Mouse (Mus musculus) thymus, postnatal 14 days (tissue): Measurements from ENCODE around the gene Gm7138.
"Not testable (repeated sequence)": the region's sequence is repeated elsewhere in the genome, so short reads cannot be mapped to it uniquely, and the experiment has no call there.

Source experiments
- DNase-seq: peaks from one replicate; pipeline ENCODE4 v3.0.0; 2021

The Gm7138 gene

DNA sequence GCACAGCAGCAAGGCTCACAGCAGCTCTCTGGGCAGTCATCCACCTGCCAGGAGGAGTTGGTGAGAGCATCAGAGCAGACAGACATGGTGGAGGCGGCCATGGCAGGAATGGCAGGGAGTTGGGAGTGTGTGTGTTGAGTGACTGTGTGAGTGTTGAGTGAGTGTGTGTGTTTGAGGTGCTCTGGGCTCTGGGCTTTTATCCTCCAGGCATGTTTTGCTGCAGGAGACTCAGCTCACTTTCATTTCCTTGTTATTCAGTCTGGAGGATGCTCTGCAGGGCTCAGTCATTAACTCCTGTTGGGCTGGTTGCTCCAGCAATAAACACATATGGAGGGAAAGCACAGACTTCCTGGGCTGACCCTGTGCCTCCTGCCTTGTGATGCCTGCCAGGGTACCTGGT is at the start of gene Gm7138:
TSS of gene Gm7138 (minus strand) at position 101 of the 400 bp plus-strand sequence.
- DNase-seq, result not testable (repeated sequence)

DNA sequence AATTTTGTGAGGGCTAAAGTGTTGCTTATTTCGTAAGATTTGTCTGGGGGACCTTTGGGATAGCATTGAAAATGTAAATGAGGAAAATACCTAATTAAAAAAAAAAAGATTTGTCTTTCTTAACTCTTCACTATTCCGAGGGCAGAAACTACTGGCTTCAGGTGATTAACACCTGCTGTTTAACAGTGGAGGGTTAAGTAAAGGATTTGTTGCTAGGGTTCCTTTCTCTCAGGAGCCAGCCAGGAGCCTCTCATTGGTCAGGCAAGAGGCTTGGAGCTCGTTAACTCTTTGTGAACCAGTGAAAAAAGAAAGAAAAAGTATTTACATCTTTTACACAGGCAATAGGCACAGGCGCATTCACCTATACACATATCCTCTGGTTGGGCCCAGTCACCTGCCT is 42.5 kb upstream of the Gm7138 start:
- no peak for DNase-seq

DNA sequence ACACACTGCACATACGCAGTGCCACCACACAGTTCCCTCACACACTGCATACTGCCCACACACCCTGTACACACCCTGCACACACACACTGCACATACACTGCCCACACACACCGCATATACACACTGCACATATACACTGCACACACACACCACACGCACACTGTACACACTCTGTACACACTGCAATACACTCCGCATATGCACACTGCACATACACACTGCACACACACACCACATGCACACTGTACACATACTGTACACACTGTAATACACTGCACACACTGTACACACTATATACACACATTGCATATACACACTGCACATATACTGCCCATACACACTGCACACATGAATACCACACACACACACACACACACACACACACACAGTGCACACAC is 41.8 kb upstream of the Gm7138 start:
- DNase-seq, result no peak

DNA sequence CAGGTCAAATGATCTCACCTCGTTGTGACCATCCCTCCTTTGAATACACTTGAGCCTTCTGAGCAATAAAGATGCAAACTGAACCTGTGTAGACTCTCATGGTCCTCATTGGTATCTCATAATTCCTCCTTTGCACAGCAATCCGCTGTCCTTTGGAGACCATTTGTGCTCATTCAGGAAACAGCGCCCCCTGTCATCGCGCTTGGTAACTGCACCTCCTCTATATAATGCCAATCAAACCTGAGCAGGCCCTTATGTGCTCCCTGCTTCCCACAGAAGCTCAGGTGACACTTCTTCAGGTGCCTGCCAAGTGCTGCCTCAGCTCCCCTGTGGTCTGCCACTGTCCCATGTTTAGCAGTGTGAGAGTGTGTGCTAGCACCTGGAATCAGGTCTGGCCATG is 38.8 kb upstream of the Gm7138 start:
- DNase-seq, result peak; percentile 46

DNA sequence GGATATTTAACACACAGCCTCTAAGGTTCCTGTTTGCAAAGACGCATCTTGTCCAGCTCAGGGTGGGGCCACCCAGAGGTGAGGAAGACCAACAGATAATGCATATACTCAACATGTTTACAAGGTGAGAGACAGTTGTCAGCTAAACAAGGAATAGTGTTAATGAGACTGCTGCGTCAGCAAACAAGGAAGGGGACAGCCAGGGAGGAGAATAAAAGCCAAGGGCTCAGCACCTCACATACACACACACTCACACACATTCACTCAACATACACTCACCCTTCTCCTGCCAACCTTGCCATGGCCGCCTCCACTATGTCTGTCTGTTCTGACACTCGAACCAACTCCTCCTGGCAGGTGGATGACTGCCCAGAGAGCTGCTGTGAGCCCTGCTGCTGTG is 37.6 kb upstream of the Gm7138 start, which contains the start of gene Gm2696:
TSS of gene Gm2696 (plus strand) at position 301 of the 400 bp plus-strand sequence.
- no peak for DNase-seq

DNA sequence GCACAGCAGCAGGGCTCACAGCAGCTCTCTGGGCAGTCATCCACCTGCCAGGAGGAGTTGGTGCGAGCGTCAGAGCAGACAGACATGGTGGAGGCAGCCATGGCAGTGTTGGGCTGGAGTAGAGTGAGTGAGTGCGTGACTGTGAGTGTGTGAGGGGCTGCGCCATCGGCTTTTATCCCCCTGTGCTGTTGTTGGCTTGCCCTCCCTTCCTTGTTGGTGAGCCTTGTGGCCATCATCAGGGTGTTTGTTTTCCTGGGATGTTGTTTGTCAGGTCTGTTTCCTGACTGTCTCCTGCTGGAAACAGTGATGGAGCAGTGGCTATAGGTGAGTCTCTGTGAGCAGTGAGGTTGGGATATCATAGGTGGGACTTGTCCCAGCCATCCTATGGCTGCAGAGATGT is 35.0 kb upstream of the Gm7138 start, which contains the start of gene Gm9507:
TSS of gene Gm9507 (minus strand) at position 101 of the 400 bp plus-strand sequence.
- no peak for DNase-seq

DNA sequence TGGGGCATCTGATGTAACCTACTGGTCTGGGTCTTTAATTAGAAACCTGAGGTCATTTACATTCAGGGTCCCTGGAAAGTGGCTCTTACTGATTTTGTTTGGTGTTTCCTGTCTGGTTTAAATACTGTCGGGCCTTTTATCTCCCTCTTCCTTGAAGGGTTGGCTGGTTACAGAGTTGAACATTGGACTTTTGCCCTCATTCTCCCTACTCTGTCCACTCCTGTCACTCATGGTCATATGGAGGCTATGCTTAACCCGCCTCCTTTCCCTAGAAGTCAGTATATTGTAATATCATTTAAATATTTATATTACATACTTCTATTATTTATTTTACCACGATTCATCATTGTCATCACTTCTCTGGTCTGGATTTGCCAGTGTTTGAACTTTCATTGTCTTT is 27.4 kb upstream of the Gm7138 start:
- DNase-seq, result no peak

DNA sequence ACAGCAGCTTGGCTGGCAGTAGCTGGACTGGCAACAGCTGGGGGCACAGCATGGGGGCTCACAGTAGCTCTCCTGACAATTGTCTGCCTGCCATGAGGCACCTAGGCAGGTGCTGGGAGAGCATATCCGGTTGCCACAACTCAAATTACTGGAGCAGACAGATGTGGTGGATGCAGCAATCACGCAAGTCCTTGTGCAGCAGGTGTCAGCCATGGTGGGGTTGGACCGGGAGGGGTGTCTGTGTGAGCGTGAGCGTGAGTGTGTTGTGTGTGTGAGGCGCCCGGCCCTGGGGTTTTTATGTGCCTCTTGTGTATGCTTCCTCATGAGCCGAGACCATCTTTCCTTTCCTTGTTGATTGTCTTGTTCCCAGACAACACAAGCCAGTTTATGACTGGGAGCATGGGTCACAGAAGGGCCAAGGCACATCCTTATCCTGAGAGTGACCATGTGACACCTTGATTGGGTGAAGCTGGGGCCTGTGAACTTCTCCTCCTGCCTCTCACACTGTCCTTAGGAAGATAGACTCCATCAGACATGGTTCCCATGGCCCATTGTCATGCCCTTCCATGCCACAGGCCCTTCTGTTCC is 22.3 kb upstream of the Gm7138 start, which contains the start of gene Gm19668:
TSS of gene Gm19668 (minus strand) at position 213 of the 588 bp plus-strand sequence.
- DNase-seq, result no peak

DNA sequence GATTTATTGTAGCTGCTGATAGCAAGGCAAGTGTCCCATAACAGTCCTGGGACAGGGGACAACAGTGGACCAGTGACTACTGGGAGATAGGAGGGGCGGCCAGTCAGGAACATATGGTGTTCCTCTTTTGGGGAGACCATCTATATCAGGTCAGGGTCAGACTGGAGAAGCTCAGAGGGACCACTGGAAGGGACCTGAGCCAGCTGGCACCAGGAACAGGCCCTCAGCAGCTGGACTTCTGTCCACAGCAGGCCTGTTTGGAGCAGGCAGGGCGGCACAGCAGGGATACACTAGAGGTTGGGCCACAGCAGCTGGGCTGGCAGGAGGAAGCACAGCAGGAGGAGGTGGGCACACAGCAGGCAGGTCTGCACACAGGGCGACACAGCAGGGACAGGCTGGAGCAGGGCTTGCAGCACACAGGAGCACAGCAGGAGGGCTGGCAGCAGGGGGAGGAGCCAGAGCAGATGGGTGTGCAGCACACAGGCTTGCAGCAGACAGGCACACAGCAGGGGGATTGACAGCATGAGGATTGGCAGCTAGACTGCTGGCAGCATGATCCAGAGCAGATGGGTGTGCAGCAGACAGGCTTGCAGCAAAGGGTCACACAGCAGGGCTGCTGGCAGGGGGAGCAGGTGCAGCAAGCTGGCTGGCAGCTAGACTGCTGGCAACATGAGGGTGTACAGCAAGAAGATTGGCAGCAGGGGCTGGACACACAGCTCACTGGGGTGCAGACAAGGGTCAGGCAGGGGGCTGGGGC is 21.6 kb upstream of the Gm7138 start:
- DNase-seq, result not testable (repeated sequence)

DNA sequence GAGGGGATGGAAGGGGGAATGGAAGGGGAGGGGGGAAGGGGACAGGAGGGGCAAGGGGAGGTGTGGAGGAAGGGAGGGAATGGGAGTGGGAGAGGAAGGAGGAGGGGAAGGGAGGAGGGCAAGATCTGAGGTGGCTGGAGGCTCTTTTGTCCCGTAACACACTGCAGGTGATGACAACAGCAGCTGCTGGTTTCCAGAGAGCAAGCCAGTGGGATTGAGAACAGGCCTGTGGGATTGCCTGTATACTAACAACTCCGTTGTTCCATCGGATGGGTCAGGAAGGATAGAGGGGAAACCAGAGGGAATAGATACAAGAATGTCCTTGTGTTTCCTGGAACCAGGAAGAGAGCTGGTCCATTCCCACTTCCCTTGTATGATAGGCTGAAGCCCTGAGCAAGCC is 20.9 kb upstream of the Gm7138 start:
- no peak for DNase-seq

DNA sequence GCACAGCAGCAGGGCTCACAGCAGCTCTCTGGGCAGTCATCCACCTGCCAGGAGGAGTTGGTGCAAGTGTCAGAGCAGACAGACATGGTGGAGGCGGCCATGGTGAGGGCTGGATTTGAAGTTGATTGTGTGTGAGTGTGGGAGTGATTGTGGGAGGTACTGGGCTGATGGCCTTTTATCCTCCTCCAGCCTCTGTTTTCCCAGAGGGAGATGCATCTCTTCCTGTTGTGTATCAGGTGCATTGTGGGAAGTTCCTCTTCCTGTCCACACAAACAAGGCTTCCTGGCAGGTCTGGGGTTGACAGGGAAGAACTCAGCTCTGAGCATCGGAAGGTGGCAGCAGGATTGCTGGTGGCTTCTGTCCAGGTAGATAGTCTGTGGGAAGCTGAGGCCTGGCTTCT is 18.2 kb upstream of the Gm7138 start, which contains the start of gene Gm9639:
TSS of gene Gm9639 (minus strand) at position 101 of the 400 bp plus-strand sequence.
- DNase-seq, result no peak

DNA sequence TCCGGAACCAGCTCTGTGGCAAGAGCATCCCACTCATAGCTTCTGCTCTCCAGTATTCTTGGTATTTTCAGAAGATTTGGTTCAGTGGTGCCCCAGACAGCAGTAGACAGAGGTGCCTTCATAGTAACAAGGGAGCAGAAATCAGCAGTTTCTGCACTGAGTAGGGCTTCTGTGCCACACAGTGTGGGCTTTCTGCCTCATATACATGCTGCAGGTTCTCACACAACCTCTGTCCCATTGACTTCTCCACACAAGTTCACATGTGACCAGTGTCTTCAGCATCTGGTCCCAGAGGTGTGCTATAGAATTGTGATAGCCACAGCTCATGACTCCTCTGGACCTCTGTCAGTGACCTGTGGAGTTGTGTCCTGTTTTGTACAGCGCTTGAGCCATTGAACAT is 11.9 kb upstream of the Gm7138 start:
- no peak for DNase-seq

DNA sequence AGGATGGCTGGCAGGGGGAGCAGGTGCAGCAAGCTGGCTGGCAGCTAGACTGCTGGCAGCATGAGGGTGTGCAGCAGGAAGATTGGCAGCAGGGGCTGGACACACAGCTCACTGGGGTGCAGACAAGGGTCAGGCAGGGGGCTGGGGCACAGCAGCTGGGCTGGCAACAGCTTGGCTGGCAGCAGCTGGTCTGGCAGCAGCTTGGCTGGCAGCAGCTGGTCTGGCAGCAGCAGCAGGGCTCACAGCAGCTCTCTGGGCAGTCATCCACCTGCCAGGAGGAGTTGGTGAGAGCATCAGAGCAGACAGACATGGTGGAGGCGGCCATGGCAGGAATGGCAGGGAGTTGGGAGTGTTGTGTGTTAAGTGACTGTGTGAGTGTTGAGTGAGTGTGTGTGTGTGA is 11.1 kb upstream of the Gm7138 start, which contains the start of gene Gm7137:
TSS of gene Gm7137 (minus strand) at position 325 of the 400 bp plus-strand sequence.
- DNase-seq, result not testable (repeated sequence)

DNA sequence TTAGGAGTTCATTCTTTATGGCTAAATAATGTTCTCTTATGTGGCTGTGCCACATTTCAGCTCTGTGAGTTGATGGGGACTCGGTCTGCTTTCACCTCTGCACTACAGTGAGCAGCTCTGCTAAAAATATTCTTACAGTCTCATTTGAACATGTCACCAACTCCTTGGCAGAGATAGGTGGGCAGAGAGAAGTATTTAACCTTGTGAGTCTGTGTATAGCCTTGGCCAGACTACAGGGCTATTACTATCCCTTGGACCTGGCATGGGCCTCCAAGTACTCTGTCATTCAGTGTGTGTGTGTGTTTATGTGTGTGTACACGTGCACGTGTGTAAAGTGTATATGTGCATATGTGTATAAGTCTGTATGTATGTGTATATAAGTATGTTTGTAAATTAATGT is 6.7 kb upstream of the Gm7138 start:
- DNase-seq, result not testable (repeated sequence)

DNA sequence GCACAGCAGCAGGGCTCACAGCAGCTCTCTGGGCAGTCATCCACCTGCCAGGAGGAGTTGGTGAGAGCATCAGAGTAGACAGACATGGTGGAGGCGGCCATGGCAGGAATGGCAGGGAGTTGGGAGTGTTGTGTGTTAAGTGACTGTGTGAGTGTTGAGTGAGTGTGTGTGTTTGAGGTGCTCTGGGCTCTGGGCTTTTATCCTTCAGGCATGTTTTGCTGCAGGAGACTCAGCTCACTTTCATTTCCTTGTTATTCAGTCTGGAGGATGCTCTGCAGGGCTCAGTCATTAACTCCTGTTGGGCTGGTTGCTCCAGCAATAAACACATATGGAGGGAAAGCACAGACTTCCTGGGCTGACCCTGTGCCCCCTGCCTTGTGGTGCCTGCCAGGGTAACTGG is 5.7 kb upstream of the Gm7138 start, which contains the start of gene Gm3250:
TSS of gene Gm3250 (minus strand) at position 101 of the 400 bp plus-strand sequence.
- DNase-seq, result not testable (repeated sequence)

DNA sequence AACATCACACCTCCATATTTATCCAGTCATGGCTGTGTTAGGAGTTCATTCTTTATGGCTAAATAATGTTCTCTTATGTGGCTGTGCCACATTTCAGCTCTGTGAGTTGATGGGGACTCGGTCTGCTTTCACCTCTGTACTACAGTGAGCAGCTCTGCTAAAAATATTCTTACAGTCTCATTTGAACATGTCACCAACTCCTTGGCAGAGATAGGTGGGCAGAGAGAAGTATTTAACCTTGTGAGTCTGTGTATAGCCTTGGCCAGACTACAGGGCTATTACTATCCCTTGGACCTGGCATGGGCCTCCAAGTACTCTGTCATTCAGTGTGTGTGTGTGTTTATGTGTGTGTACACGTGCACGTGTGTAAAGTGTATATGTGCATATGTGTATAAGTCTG is 4.6 kb downstream of the Gm7138 start:
- not testable (repeated sequence) for DNase-seq

DNA sequence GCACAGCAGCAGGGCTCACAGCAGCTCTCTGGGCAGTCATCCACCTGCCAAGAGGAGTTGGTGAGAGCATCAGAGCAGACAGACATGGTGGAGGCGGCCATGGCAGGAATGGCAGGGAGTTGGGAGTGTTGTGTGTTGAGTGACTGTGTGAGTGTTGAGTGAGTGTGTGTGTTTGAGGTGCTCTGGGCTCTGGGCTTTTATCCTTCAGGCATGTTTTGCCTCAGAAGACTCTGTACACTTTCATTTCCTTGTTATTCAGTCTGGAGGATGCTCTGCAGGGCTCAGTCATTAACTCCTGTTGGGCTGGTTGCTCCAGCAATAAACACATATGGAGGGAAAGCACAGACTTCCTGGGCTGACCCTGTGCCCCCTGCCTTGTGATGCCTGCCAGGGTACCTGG is 5.5 kb downstream of the Gm7138 start, which contains the start of gene Gm3238:
TSS of gene Gm3238 (minus strand) at position 101 of the 400 bp plus-strand sequence.
- DNase-seq, result not testable (repeated sequence)

DNA sequence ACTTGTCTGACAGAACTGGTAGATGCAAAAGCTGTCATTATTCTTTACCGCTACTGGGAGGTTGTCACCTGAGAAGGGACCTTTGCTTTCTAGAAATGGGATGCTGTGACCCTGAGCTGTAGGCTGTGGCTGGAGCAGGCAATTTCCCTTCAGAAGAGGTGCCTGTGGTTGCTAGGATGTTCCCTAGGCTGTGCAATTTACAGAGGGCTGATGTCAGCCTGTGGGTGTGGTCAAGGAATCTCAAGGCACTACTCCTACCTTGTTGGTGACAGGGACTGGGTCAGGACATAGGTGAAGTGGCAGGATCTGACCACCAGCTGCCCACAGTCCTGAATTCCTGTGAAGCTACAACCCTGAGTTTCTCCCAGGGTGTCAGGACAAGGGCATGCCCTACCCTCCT is 7.0 kb downstream of the Gm7138 start:
- DNase-seq, result no peak

DNA sequence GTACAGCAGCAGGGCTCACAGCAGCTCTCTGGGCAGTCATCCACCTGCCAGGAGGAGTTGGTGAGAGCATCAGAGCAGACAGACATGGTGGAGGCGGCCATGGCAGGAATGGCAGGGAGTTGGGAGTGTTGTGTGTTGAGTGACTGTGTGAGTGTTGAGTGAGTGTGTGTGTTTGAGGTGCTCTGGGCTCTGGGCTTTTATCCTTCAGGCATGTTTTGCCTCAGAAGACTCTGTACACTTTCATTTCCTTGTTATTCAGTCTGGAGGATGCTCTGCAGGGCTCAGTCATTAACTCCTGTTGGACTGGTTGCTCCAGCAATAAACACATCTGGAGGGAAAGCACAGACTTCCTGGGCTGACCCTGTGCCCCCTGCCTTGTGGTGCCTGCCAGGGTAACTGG is 17.2 kb downstream of the Gm7138 start, which contains the start of gene Gm3233:
TSS of gene Gm3233 (minus strand) at position 101 of the 400 bp plus-strand sequence.
- not testable (repeated sequence) for DNase-seq

DNA sequence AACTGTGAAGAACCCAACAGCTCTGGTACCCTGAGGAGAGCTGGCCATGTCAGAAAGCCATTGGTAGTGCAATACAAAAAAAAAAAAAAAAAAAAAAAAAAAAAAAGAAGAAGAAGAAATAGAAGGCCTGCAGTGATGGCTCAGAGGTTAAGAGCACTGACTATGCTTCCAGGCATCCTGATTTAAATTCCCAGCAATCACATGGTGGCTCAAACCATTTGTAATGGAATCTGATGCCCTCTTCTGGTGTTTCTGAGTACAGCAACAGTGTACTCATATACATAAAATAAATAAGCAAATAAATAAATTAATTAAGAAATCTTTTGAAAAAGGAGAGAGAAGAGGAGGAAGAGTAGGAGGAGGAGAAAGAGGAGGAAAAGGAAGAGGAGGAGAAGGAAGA is 23.3 kb downstream of the Gm7138 start:
- no peak for DNase-seq

DNA sequence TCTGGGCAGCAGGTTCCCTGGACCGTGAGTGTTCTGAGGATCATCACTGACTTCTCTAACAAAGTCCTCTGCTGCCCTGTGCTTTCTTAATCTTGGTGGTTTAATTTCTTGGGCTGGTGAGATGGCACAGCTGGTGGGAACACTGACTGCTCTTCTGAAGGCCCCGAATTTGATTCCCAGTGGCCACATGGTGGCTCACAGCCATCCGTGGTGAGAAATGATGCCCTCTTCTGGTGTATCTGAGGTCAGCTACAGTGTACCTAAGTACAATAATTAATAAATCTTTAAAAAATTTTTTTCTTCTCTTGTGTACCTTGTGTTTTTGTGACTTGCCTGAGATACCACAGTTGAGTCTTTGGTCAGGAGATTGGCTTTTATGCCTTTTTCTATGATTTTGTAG is 24.4 kb downstream of the Gm7138 start:
- DNase-seq, result not testable (repeated sequence)

DNA sequence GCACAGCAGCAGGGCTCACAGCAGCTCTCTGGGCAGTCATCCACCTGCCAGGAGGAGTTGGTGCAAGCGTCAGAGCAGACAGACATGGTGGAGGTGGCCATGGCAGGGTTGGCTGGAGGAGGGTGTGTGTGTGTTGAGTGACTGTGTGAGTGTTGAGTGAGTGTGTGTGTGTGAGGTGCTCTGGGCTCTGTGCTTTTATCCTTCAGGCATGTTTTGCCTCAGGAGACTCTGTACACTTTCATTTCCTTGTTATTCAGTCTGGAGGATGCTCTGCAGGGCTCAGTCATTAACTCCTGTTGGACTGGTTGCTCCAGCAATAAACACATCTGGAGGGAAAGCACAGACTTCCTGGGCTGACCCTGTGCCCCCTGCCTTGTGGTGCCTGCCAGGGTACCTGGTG is 25.5 kb downstream of the Gm7138 start, which contains the start of gene Gm9736:
TSS of gene Gm9736 (minus strand) at position 101 of the 400 bp plus-strand sequence.
- DNase-seq, result not testable (repeated sequence)

DNA sequence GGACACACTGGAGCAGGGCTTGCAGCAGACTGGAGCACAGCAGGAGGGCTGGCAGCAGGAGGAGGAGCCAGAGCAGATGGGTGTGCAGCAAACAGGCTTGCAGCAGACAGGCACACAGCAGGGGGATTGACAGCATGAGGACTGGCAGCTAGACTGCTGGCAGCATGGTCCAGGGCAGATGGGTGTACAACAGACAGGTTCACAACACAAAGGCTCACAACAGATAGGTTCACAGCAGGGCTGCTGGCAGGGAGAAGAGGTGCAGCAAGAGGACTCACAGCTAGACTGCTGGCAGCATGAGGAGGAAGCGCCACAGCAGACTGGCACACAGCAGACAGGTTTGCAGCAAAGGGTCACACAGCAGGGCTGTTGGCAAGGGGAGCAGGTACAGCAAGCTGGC is 26.1 kb downstream of the Gm7138 start:
- not testable (repeated sequence) for DNase-seq
